Mouse (Mus musculus) kidney, postnatal 0 days (tissue): ENCODE data around the gene Inpp5a. TPM values are rescaled to one million over a fixed set of nuclear protein-coding genes. Genes with fewer than 3 reads are reported as not detected.

Experiments used
- ATAC-seq: fragments of 200-750 bp; cut with Nextera tagmentation; replicated peaks from 2 replicates; pipeline ENCODE4 v1.8.0; 2017; ENCODE audit warnings: low read depth, moderate number of reproducible peaks, moderate TSS enrichment, moderate library complexity; ENCODE audit not compliant: low FRiP score
- DNase-seq: peaks from one replicate; pipeline ENCODE4 v3.0.0-alpha.2; 2016; ENCODE audit warnings: low spot score
- H3K27ac ChIP-seq: fragments of 300-500 bp; sonication (generic); 2 replicates; pipeline ENCODE4 v1.5.1; 2014; ENCODE audit warnings: mild to moderate bottlenecking
- H3K27me3 ChIP-seq: fragments of 300-500 bp; sonication (generic); 2 replicates; pipeline ENCODE4 v1.6.1; 2014; ENCODE audit warnings: low read length, mixed read lengths; ENCODE audit not compliant: insufficient read depth
- H3K36me3 ChIP-seq: fragments of 300-500 bp; sonication (generic); 2 replicates; pipeline ENCODE4 v1.6.1; 2014; ENCODE audit warnings: low read length, mixed read lengths; ENCODE audit not compliant: insufficient read depth
- H3K4me1 ChIP-seq: fragments of 300-500 bp; sonication (generic); replicated peaks from 2 replicates; pipeline ENCODE4 v1.6.1; 2014; ENCODE audit warnings: antibody characterized with exemption, low read length, mixed read lengths; ENCODE audit not compliant: insufficient read depth
- H3K4me2 ChIP-seq: fragments of 300-500 bp; sonication (generic); 2 replicates; pipeline ENCODE4 v1.6.1; 2014; ENCODE audit warnings: mild to moderate bottlenecking, low read length, moderate library complexity, mixed read lengths
- H3K4me3 ChIP-seq: fragments of 300-500 bp; sonication (generic); replicated peaks from 2 replicates; pipeline ENCODE4 v1.5.1; 2014; ENCODE audit warnings: low read depth, low read length
- H3K9ac ChIP-seq: fragments of 300-500 bp; sonication (generic); 2 replicates; pipeline ENCODE4 v1.6.1; 2014; ENCODE audit warnings: low read depth, low read length
- H3K9me3 ChIP-seq: fragments of 300-500 bp; sonication (generic); replicated peaks from 2 replicates; pipeline ENCODE4 v1.6.1; 2016; ENCODE audit warnings: low read length, inconsistent platforms, mixed read lengths
- CTCF ChIP-seq: IDR thresholded peaks from 2 replicates; pipeline ENCODE4 v1.5.1; 2016; ENCODE audit warnings: antibody characterized with exemption, low read depth, mild to moderate bottlenecking, moderate library complexity
- WGBS: fragments of 180-500 bp; shearing (Covaris S2); extraction: QIAGEN DNeasy Blood & Tissue Kit; methylation state at CpG from one replicate; pipeline ENCODE4 v1.1.7; 2014; 5-methylcytosine and 5-hydroxymethylcytosine counted together
- polyA plus RNA-seq: library from polyadenylated mRNA; unstranded; fragments of >200 nt; fragmentation: Nextera tagmentation; extraction: Ambion mirVana; gene quantifications from 2 replicates; pipeline ENCODE4 v1.2.1, GENCODE M21; 2015

Inpp5a gene
- polyA plus RNA-seq, 1 experiment from 2014 or later: 24.3 TPM

GRCm38 (mm10) chr7:139380225-139380624 lies 8.7 kb upstream of the Inpp5a start:
- no peak overlapping the region for H3K4me2 ChIP-seq
- WGBS: 72% methylated on average over 4 of the region's 4 CpGs
- no peak overlapping the region for H3K27ac ChIP-seq
- no peak overlapping the region for H3K4me3 ChIP-seq
- H3K36me3 ChIP-seq: no peaks in the 10 kb centered on the region
- H3K9ac ChIP-seq: no peak overlapping the region
- H3K27me3 ChIP-seq: no peaks in the 10 kb centered on the region
- no peak for DNase-seq
- no peak for TF ChIP-seq CTCF
- no peak for ATAC-seq
- no peaks in the 10 kb centered on the region for H3K9me3 ChIP-seq
- no peaks in the 10 kb centered on the region for H3K4me1 ChIP-seq

GRCm38 (mm10) chr7:139381877-139382276 lies 7.0 kb upstream of the Inpp5a start:
- DNase-seq (no peak), ATAC-seq (no peak)
- Histone ChIP-seq H3K27me3 (no peaks in the 10 kb centered on the region), H3K9me3 (no peaks in the 10 kb centered on the region), H3K36me3 (no peaks in the 10 kb centered on the region), H3K27ac (no peak overlapping the region), H3K4me2 (no peak overlapping the region), H3K4me3 (no peak overlapping the region), H3K9ac (no peak overlapping the region), H3K4me1 (no peaks in the 10 kb centered on the region)
- 71% methylated on average over 2 of the region's 2 CpGs for WGBS
- no peak for TF ChIP-seq CTCF

- H3K4me3 ChIP-seq: no peak overlapping the region
- DNase-seq: no peak
- no peaks in the 10 kb centered on the region for H3K36me3 ChIP-seq
- H3K9ac ChIP-seq: no peak overlapping the region
- TF ChIP-seq CTCF: no peak
- no peaks in the 10 kb centered on the region for H3K27me3 ChIP-seq
- 88% methylated on average over 2 of the region's 2 CpGs for WGBS
- H3K9me3 ChIP-seq: no peaks in the 10 kb centered on the region
- no peak for ATAC-seq
- H3K27ac ChIP-seq: no peak overlapping the region
- H3K4me2 ChIP-seq: no peak overlapping the region
- H3K4me1 ChIP-seq: no peaks in the 10 kb centered on the region
Measured at GRCm38 (mm10) chr7:139382796-139383195, 6.1 kb upstream of the Inpp5a start.

DNA sequence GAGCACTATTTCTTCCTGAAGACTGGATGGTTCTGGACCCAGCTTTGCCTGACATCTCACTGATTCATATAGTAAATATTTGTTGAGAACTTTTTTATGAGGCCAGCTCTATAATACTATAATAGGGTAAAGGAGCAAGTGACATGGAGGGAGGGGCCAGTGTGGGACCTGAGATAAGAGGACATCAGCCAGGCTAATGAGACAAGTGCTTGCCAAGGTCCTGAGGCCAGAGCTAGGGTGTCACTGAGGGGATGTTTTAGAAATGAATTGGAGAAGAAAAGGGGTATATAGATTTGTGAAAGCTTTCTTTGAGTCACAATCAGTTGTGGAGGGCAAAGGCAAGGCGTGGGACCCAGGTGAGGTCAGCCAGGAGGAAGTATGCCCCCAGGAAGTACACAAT lies 4.4 kb upstream of the Inpp5a start:
- no peaks in the 10 kb centered on the region for H3K36me3 ChIP-seq
- ATAC-seq (no peak), DNase-seq (no peak)
- no peaks in the 10 kb centered on the region for H3K9me3 ChIP-seq
- WGBS: 83% methylated on average over 1 of the region's 1 CpGs
- no peak overlapping the region for H3K4me3 ChIP-seq
- 0 out of 2 replicates have a peak, but pooled peaks cover 3% of the 10 kb centered on the region for H3K4me1 ChIP-seq
- no peaks in the 10 kb centered on the region for H3K27me3 ChIP-seq
- no peak overlapping the region for H3K27ac ChIP-seq
- no peak overlapping the region for H3K9ac ChIP-seq
- no peak overlapping the region for H3K4me2 ChIP-seq
- no peak for TF ChIP-seq CTCF

- Histone ChIP-seq H3K36me3 (no peaks in the 10 kb centered on the region), H3K4me1 (0 out of 2 replicates have a peak, but pooled peaks cover 8% of the 10 kb centered on the region), H3K4me3 (no peak overlapping the region), H3K4me2 (no peak overlapping the region), H3K9me3 (no peaks in the 10 kb centered on the region), H3K9ac (no peak overlapping the region), H3K27ac (no peak overlapping the region), H3K27me3 (no peaks in the 10 kb centered on the region)
- WGBS: 78% methylated on average over 2 of the region's 2 CpGs
- no peak for DNase-seq
- no peak for TF ChIP-seq CTCF
- ATAC-seq: no peak
Measured at GRCm38 (mm10) chr7:139384916-139385530, 3.9 kb upstream of the Inpp5a start.

DNA sequence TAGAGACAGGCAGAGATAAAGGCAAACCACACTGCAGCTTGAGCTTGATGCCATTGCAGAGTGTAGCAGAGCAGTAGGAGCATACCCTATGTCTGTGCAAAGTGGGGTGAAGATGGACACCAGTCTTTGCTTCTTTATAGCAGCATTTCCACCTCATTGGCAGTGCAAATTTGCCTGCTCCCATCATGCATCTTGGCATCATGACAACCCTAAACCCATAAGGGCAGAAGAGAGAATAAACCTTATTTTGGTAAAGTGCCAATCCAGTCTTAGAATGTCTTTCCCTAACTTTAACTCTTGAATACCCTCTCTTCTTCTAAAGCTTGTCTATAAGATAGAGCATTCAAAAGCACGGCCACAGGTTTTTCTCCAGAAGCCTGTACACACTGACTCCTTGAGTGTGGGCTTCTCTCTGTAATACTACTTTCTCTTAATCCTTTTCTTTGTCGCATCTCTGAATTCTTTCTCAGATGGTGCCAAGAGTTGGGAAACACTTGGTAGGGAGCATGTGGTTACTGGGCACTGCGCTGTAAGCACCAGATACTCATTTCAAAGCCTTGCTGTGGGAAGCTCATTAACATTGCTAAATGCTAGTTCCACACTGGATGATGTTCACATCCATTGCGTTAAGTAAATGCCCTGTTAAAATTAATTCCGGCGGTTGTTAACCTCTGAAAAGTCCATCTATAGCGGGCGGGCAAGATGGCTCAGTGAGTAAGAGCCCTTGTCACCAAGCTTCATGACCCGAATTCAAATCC lies 1.8 kb upstream of the Inpp5a start:
- WGBS: 89% methylated on average over 9 of the region's 9 CpGs
- H3K9ac ChIP-seq: no peak overlapping the region
- no peak for TF ChIP-seq CTCF
- DNase-seq (no peak), ATAC-seq (no peak)
- H3K9me3 ChIP-seq: no peaks in the 10 kb centered on the region
- H3K4me2 ChIP-seq: no peak overlapping the region
- no peak overlapping the region for H3K27ac ChIP-seq
- H3K36me3 ChIP-seq: no peaks in the 10 kb centered on the region
- no peak overlapping the region for H3K4me3 ChIP-seq
- H3K4me1 ChIP-seq: peaks cover 16% of the 10 kb centered on the region
- no peaks in the 10 kb centered on the region for H3K27me3 ChIP-seq
